Mouse (Mus musculus): ENCODE results near the gene Lhfpl5.

GRCm38 (mm10) chr17:28533327-28533726 is 42.1 kb upstream of the Lhfpl5 start:
- TF ChIP-seq GATA1 (IDR thresholded peaks at IDR 0.05; ENCODE audit: borderline replicate concordance, low read length) (no peak), FLI1 (IDR thresholded peaks at IDR 0.05; ENCODE audit: low read length) (no peak)

Data from megakaryocyte, embryonic 14.5 days (primary cell).